Mouse (Mus musculus): Measurements from ENCODE around the gene Lrrc55.

- no peak for TF ChIP-seq CTCF (IDR thresholded peaks at IDR 0.05; ENCODE audit: control insufficient read depth, insufficient read depth, insufficient replicate concordance, low read depth, low read length)
- no peak for TF ChIP-seq POLR2A (IDR thresholded peaks at IDR 0.05; ENCODE audit: control insufficient read depth, low read depth, low read length)
Measured at GRCm38 (mm10) chr2:85145346-85145745, 51.7 kb downstream of the Lrrc55 start.
